Mouse (Mus musculus): ENCODE measurements around the gene Sgca. TPM values are rescaled to one million over a fixed set of nuclear protein-coding genes. Genes with fewer than 3 reads are reported as not detected.
"Not testable (repeated sequence)": the region's sequence is repeated elsewhere in the genome, so short reads cannot be mapped to it uniquely, and the experiment has no call there.

The Sgca gene
- polyA plus RNA-seq, 1 experiment from 2014 or later = 0.77 TPM

DNA sequence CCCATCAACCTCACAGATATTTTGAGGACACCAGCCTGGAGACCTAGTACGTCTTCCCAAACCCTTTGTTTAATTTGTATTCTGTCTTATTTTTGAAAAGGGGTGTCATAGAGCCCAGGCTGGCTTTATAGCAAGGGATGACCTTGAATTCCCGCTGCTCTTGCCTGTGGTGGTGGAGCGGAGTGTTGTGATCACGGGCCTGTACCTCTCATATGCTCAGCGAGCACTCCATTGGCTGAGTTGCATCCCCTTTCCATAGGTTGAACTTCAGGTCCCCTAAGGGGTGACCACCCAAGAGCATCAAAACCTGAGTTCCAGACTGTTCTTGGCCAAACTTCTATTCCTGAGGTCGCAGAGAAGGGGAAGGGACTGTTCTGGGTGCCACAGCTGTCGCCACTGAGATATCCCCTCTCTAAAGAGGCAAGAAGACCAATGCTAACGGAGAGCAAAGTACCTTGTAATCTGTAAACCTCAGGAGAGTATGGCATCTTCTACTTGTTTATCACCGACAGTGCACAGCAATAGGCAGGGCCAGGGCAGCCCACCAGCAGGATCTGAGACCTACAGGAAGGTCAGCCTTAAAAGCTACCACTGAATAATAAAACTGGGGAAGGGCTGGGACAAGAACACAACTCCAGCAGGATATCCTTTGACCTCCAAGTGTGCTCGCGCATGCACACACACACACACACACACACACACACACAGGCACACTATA is 3.5 kb upstream of the Sgca start:
- peak overlapping the region; percentile 28 for H3K4me3 ChIP-seq (replicated peaks)
- peak overlapping the region; percentile 36 for H3K9ac ChIP-seq (replicated peaks)
- ATAC-seq (ENCODE audit: low FRiP score) = no peak
- H3K4me2 ChIP-seq = peak overlapping the region; percentile 57
- H3K27me3 ChIP-seq (replicated peaks) = no peaks in the 10 kb centered on the region
- peaks cover 19% of the 10 kb centered on the region for H3K4me1 ChIP-seq
- H3K36me3 ChIP-seq = no peaks in the 10 kb centered on the region
- no peaks in the 10 kb centered on the region for H3K9me3 ChIP-seq (replicated peaks)
- peak overlapping the region; percentile 94 for H3K27ac ChIP-seq (replicated peaks)
- 74% methylated on average over 11 of the region's 11 CpGs for WGBS

DNA sequence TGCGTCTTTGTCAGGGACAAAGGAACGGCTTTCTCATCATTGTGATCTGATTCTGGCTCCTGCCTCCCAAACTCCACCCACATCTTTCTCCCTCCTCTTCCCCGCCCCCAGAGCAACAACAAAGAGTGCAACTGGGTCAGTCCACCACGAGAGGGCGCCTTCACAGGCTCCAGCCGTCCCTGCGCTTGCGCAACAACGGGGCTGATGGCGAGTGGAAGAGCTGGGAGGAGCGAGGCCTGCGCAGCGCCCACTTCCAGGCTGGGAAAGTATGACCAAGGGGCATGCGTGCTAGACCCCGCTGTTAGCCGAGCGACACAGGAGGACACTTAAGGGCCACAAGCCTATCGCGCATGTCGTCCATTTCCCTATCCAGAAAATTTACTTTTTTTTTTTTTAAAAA is 2.8 kb upstream of the Sgca start:
- Histone ChIP-seq H3K4me2 (peak overlapping the region; percentile 57), H3K9ac (replicated peaks) (peak overlapping the region; percentile 47), H3K4me3 (replicated peaks) (peak overlapping the region; percentile 28), H3K9me3 (replicated peaks) (no peaks in the 10 kb centered on the region), H3K36me3 (no peaks in the 10 kb centered on the region), H3K27ac (replicated peaks) (peak overlapping the region; percentile 94), H3K27me3 (replicated peaks) (no peaks in the 10 kb centered on the region), H3K4me1 (peaks cover 19% of the 10 kb centered on the region)
- under 1% methylated on average over 20 of the region's 20 CpGs for WGBS
- ATAC-seq (ENCODE audit: low FRiP score) = peak; percentile 95

DNA sequence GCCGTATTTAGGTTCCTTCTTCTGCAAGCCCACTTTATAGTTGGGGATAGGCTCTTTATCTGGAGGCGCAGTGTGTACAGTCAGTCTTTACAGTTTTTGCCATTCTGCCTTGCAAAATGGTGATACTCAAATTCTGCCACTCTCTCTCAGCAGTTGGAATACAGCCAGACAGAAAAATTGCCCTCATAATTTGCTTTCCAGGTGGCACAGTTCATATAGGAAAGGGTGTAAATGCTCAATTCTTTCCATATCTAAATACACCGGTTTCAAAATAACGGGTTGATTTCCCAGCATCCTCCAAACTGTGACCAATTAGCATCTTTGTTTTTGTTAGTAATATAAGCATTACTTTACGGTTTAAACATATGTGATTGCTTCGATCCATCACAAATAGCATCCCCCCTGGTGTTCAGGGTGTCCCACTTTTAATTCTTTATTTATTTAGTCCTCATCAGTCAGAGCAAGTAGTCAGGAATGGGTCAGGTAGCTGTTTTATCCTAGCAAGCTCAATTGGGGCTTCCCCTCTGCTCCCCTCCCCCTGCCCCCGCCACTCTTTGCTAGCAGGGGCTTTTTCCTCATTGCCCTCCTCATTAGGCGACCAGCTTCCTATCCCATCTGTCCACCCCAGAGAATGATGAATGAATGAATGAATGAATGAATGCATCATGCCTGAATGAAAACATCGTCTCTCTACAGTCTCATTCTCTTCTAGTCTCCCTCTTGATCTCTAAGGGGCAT is 2.2 kb upstream of the Sgca start:
- ATAC-seq (ENCODE audit: low FRiP score) = peak; percentile 71
- peak overlapping the region; percentile 28 for H3K4me3 ChIP-seq (replicated peaks)
- peak overlapping the region; percentile 57 for H3K4me2 ChIP-seq
- 22% methylated on average over 9 of the region's 9 CpGs for WGBS
- peak overlapping the region; percentile 94 for H3K27ac ChIP-seq (replicated peaks)
- H3K36me3 ChIP-seq = no peaks in the 10 kb centered on the region
- peak overlapping the region; percentile 47 for H3K9ac ChIP-seq (replicated peaks)
- peaks cover 19% of the 10 kb centered on the region for H3K4me1 ChIP-seq
- H3K27me3 ChIP-seq (replicated peaks) = no peaks in the 10 kb centered on the region
- H3K9me3 ChIP-seq (replicated peaks) = no peaks in the 10 kb centered on the region

DNA sequence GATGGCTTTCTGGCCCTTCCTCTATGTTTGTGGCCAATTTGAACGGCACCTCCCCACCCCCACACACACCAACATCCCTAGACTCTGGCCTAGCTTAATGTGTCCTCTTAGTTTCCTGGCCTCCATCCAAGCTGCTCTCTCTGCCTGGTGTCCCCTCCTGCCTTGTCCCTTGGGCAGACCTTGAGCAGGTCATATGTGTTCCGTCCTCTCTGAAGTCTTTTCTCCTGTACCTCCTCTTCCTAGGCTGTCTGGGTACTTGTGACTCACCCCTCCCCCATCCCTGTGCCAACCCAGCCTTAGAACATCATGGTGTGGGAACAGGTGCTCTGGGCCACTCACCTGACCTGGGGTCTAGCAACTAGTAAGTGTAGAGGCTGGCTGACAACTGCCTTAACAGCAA is 1.2 kb downstream of the Sgca start:
- ATAC-seq (ENCODE audit: low FRiP score) = no peak
- Histone ChIP-seq H3K4me1 (peaks cover 19% of the 10 kb centered on the region), H3K27ac (replicated peaks) (no peak overlapping the region), H3K9ac (replicated peaks) (no peak overlapping the region), H3K9me3 (replicated peaks) (no peaks in the 10 kb centered on the region), H3K4me2 (no peak overlapping the region), H3K27me3 (replicated peaks) (no peaks in the 10 kb centered on the region), H3K36me3 (no peaks in the 10 kb centered on the region), H3K4me3 (replicated peaks) (no peak overlapping the region)
- 75% methylated on average over 2 of the region's 2 CpGs for WGBS

DNA sequence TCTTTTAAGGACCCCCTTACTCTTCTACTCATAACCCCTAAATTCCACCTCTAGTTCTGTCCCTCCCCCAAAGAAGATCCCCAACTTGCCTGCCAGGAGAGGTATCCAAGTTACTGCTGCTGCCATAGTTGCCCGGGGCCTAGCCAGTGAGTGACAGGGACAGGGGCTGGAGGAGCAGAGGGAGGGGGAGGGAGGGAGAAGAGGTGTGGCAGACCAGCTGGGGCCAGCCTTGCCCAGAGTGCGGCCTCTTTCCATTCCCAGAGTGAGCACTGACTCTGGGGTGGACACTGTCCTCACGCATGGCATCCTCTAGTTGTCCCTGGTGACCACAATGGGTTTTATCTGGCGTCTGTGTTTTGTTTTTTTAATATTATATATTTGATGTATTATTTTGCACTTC is 2.8 kb downstream of the Sgca start:
- Histone ChIP-seq H3K36me3 (no peaks in the 10 kb centered on the region), H3K27ac (replicated peaks) (no peak overlapping the region), H3K4me2 (no peak overlapping the region), H3K27me3 (replicated peaks) (no peaks in the 10 kb centered on the region), H3K9me3 (replicated peaks) (no peaks in the 10 kb centered on the region), H3K4me1 (peaks cover 9% of the 10 kb centered on the region), H3K4me3 (replicated peaks) (no peak overlapping the region), H3K9ac (replicated peaks) (no peak overlapping the region)
- ATAC-seq (ENCODE audit: low FRiP score) = no peak
- WGBS = 35% methylated on average over 4 of the region's 4 CpGs

DNA sequence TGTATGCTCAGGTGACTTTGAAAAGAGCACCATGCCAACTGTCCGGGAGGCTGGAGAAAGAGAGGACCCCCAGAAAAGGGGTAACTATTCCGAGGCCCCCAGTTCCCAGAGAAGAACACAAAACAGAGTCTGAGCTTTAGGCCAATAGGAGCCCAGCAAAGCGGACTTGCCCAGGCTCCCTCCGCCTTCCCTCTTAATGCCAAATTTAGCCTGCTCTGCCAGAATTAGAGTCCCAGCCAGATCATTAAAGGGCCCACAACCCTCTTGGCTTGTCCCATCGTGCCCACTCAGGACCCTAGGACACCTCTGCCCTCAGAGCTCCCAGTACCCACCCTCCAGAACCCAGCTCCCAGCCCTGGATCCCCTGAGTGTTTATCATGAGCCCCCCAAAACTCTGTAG is 3.2 kb downstream of the Sgca start:
- no peak overlapping the region for H3K27ac ChIP-seq (replicated peaks)
- H3K4me2 ChIP-seq = no peak overlapping the region
- 65% methylated on average over 5 of the region's 5 CpGs for WGBS
- H3K36me3 ChIP-seq = no peaks in the 10 kb centered on the region
- H3K9me3 ChIP-seq (replicated peaks) = no peaks in the 10 kb centered on the region
- H3K4me1 ChIP-seq = peaks cover 5% of the 10 kb centered on the region
- ATAC-seq (ENCODE audit: low FRiP score) = no peak
- H3K27me3 ChIP-seq (replicated peaks) = no peaks in the 10 kb centered on the region
- no peak overlapping the region for H3K9ac ChIP-seq (replicated peaks)
- H3K4me3 ChIP-seq (replicated peaks) = no peak overlapping the region

DNA sequence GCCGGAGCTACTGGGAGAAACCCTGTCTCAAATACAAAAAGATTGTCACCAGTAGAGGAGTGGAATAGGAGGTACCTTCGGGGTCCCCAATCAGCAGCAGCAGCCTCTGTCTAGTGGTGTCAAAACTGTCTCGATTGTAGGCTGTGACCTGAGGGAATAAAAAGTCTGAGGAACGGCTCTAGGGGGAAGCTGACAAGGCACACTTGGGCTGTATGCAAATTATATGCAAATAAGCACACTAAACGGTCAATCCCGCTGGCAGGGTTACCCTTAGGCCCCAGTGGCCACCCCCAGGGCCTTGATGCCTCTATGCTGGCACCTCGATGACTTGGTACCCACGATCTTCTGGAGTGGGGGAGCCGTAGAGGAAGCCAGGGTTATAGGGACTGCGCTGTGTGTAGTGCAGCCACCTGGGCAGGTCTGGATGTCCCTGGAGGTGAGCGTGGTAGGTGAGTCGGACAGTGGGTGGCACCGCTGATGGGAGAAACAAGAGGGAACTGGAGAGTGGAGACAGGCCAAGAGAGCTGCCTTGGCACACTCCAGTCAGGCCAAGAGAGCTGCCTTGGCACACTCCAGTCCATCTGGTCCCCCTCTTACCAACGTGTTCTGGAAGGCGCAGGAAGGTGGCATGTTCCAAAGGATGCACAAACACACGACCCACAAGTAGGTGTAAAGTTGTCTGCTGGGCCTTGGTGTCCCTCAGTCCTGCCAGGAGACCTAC is 4.1 kb downstream of the Sgca start:
- WGBS = 59% methylated on average over 16 of the region's 16 CpGs
- Histone ChIP-seq H3K4me1 (no peaks in the 10 kb centered on the region), H3K9ac (replicated peaks) (no peak overlapping the region), H3K27ac (replicated peaks) (no peak overlapping the region), H3K27me3 (replicated peaks) (no peaks in the 10 kb centered on the region), H3K36me3 (no peaks in the 10 kb centered on the region), H3K4me3 (replicated peaks) (no peak overlapping the region), H3K9me3 (replicated peaks) (no peaks in the 10 kb centered on the region), H3K4me2 (no peak overlapping the region)
- ATAC-seq (ENCODE audit: low FRiP score) = no peak

DNA sequence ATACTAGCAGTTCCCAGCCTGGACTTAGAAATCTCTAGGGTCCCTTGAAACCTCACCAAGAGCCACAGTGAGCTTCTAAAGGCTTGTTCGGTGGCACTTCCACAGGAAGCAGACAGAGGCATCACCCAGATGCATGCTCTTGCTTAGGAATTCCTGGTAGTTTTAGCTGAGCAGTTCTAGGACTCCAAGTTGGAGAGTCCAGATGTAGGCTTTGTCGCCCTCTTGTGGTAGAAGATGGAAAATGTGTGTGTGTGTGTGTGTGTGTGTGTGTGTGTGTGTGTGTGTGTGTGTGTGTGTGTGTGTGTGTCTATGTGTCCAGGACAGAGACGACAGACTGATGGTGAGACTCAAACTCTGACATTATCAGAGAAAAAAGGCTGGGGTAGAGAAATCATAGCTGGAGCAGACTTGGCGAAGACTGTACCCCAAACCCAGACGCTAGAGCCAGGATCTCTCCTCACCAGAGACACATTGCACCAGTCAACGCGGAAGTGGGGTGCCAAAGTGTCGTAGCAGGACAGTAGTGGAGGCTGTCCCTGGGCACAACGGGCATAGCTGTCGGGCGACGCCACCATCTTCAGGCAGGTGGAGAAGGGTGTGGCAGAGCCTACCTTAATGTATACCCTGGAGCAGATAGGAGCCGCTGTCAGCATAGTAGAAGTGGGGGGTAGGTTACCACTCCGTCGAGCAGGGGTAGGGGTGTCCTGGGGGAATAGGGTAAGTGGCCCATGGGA is 5.8 kb downstream of the Sgca start:
- no peak overlapping the region for H3K4me2 ChIP-seq
- H3K27ac ChIP-seq (replicated peaks) = no peak overlapping the region
- WGBS = 65% methylated on average over 15 of the region's 15 CpGs
- peak; percentile 55; the same call in 1 of the 2 replicates for ATAC-seq (ENCODE audit: low FRiP score)
- no peak overlapping the region for H3K9ac ChIP-seq (replicated peaks)
- H3K36me3 ChIP-seq = no peaks in the 10 kb centered on the region
- H3K9me3 ChIP-seq (replicated peaks) = no peaks in the 10 kb centered on the region
- H3K4me3 ChIP-seq (replicated peaks) = no peak overlapping the region
- H3K4me1 ChIP-seq = no peaks in the 10 kb centered on the region
- H3K27me3 ChIP-seq (replicated peaks) = no peaks in the 10 kb centered on the region

DNA sequence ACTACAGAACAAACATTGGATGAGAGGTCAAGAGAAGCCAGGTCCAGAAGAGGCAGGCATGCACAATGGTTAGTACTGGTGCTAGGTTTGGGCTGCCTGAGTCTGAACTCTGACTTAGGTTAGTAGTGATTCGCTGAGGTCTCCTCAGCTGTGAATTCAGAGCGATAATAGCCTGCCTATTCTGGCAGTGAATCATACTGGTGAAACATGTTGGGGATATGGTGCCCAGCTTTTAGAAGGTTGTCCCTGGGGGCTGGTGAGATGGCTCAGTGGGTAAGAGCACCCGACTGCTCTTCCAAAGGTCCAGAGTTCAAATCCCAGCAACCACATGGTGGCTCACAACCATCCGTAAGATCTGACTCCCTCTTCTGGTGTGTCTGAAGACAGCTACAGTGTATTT is 6.4 kb downstream of the Sgca start:
- WGBS = 92% methylated on average over 4 of the region's 4 CpGs

DNA sequence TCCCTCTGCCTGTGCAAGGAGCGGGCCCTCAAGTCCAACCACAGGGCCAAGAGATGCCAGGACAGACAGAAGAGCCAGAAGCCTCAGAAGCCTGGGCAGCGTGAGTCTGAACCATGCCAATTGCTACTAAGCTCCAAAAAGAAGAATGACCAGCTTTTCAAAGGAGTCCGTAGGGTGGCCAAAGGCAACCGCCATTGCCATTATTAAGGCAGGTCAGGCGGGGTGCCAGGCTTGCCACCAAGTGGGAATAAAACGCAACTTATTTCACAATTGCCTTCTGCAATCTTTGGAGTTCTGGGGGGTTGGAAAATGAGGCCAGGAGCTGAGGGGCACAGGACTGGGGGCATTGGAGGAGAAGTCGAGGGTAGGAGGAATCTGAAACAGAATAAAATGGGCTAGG is 7.9 kb downstream of the Sgca start:
- no peak for ATAC-seq (ENCODE audit: low FRiP score)
- H3K4me1 ChIP-seq = no peaks in the 10 kb centered on the region
- no peaks in the 10 kb centered on the region for H3K27me3 ChIP-seq (replicated peaks)
- H3K9ac ChIP-seq (replicated peaks) = no peak overlapping the region
- H3K4me2 ChIP-seq = no peak overlapping the region
- H3K27ac ChIP-seq (replicated peaks) = no peak overlapping the region
- no peak overlapping the region for H3K4me3 ChIP-seq (replicated peaks)
- no peaks in the 10 kb centered on the region for H3K9me3 ChIP-seq (replicated peaks)
- 74% methylated on average over 7 of the region's 7 CpGs for WGBS
- no peaks in the 10 kb centered on the region for H3K36me3 ChIP-seq

More for the DNA sequence above, 6.4 kb downstream of the Sgca start:
- H3K4me3 ChIP-seq (replicated peaks); H3K27me3 ChIP-seq (replicated peaks); H3K36me3 ChIP-seq; H3K9me3 ChIP-seq (replicated peaks); H3K4me1 ChIP-seq; ATAC-seq (ENCODE audit: low FRiP score); H3K27ac ChIP-seq (replicated peaks); H3K4me2 ChIP-seq; H3K9ac ChIP-seq (replicated peaks): not testable (repeated sequence)

DNA sequence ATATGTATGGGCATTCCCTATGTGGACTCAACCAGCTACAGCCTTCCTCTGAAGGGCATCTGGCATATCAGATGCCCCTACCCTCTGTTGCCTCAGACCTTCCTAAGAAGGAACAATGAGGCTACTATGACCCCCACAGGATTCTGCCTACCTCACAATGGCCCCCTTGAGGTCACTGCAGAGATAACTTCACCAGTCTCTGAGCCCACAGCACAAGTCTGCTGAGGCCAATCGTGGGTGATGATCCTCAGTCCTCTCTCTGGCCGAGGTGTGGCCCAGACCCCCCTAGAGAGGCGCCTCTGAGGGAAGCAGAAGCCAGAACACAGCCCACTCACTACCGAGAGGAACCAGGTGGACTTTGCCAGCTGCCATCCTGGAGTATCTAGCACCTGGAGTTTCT is 8.7 kb downstream of the Sgca start, which contains the start of gene Hils1:
Hils1 (plus strand) TSS at position 175 of the 400 bp plus-strand sequence.
- no peak for ATAC-seq (ENCODE audit: low FRiP score)
- Histone ChIP-seq H3K27me3 (replicated peaks) (no peaks in the 10 kb centered on the region), H3K4me3 (replicated peaks) (no peak within 1 kb of the TSS), H3K4me2 (no peak within 1 kb of the TSS), H3K36me3 (no peaks in the 10 kb centered on the region), H3K9ac (replicated peaks) (no peak within 1 kb of the TSS), H3K27ac (replicated peaks) (no peak within 1 kb of the TSS), H3K9me3 (replicated peaks) (no peaks in the 10 kb centered on the region), H3K4me1 (no peaks in the 10 kb centered on the region)
- 58% methylated on average over 4 of the region's 4 CpGs for WGBS
